Mouse (Mus musculus): ENCODE measurements at regions not wholly inside any gene's neighbourhood (a gene's known extent, or its start where the extent isn't known, plus 50 kb on each side); places are given as distances from the start of the nearest gene placed in this dataset.

DNA sequence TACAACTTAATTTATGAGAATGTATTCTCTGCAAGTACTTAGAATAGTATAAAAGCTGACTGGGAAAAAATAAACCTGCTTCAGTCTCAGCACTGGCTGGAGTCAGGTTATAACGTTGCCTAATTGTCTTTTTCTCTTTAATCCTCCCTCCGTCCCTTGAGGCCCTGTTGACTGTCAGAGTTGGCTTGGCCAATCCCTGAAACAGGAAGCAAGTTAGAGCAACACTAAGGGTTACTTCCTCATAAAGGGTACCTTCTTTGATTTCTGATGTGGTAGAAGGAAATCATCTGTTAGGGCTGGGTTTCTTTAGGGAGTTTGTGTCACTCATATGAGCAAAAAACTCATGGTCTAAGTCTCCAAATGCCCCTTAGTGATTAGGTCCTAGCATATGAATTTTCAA lies 69.3 kb upstream of the Adgrf1 start:
- no peak overlapping the region for H3K27ac ChIP-seq (ENCODE audit: low read length)
- no peak overlapping the region for H3K4me3 ChIP-seq (ENCODE audit: low read length)
- no peaks in the 10 kb centered on the region for H3K27me3 ChIP-seq (replicated peaks; ENCODE audit: control insufficient read depth, insufficient read depth, low read length)
- H3K9me3 ChIP-seq (ENCODE audit: control insufficient read depth, low read length): no peaks in the 10 kb centered on the region
- ATAC-seq: no peak
- 64% methylated on average over 2 of the region's 2 CpGs for WGBS
- no peaks in the 10 kb centered on the region for H3K36me3 ChIP-seq (ENCODE audit: control insufficient read depth, insufficient read depth, low read length)
- H3K9ac ChIP-seq (ENCODE audit: low read depth, low read length): no peak overlapping the region
- no peak overlapping the region for H3K4me2 ChIP-seq (ENCODE audit: low read depth, low read length)
- H3K4me1 ChIP-seq (ENCODE audit: control insufficient read depth, insufficient read depth, low read length): no peaks in the 10 kb centered on the region

DNA sequence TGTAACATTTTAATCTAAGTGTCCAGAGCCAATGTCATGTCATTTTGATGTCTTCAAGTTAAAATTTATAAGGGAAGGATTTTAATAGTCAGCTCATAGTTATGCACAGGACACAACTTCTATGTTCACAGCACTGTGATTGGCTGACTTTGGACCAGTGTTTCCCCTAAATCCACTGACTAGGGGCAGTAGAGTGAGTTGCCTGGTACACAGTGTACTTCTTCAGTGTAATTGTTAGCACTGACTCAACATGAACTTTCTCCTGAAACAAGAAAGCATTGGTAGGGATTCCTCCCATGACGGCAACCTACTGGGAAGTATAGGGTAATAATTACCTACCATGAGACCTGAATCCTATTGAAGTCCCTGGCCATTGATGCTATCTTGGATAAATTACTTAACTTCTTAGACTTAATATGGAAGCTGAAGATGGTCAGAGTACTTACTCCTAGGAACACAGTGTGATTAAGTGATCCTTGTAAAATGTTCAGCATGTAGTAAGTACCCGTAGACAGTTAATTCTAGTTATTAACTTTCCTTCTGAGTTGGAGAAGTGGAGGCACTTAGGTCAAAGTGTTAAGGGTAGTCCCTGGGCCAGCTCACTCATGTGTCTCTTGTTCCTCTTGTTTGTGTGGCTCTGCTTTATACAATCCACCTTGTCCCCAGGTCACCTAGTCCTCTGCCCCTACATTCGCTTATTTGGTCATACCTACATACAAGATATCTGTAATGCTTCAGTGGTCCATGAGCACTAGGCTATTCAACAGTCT lies 63.2 kb upstream of the Adgrf1 start:
- WGBS: 85% methylated on average over 3 of the region's 3 CpGs
- H3K36me3 ChIP-seq (ENCODE audit: control insufficient read depth, insufficient read depth, low read length): no peaks in the 10 kb centered on the region
- no peak overlapping the region for H3K27ac ChIP-seq (ENCODE audit: low read length)
- H3K4me2 ChIP-seq (ENCODE audit: low read depth, low read length): no peak overlapping the region
- no peaks in the 10 kb centered on the region for H3K4me1 ChIP-seq (ENCODE audit: control insufficient read depth, insufficient read depth, low read length)
- no peaks in the 10 kb centered on the region for H3K27me3 ChIP-seq (replicated peaks; ENCODE audit: control insufficient read depth, insufficient read depth, low read length)
- H3K9ac ChIP-seq (ENCODE audit: low read depth, low read length): no peak overlapping the region
- no peaks in the 10 kb centered on the region for H3K9me3 ChIP-seq (ENCODE audit: control insufficient read depth, low read length)
- H3K4me3 ChIP-seq (ENCODE audit: low read length): no peak overlapping the region
- no peak for ATAC-seq

DNA sequence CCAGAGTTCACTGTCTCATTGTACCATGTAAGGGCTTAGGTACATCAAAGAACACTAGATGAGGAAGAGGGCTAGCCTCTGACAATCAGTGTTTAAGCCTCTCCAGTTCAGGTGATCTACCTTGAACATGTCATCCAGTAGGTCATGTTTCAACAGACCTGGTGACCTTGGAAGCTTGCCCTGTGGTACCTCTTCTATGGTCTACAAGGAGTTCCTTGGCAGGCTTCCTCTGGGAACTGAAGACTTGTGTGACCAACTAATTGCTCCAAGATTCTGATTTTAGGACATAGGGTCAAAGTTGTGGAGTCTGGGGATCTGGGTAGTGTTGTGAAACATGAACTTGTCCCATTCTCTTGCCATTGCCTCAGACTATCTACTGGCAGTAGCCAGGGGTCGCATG lies 60.4 kb upstream of the Adgrf1 start:
- Histone ChIP-seq H3K4me2 (ENCODE audit: low read depth, low read length) (no peak overlapping the region), H3K4me1 (ENCODE audit: control insufficient read depth, insufficient read depth, low read length) (no peaks in the 10 kb centered on the region), H3K36me3 (ENCODE audit: control insufficient read depth, insufficient read depth, low read length) (no peaks in the 10 kb centered on the region), H3K27me3 (replicated peaks; ENCODE audit: control insufficient read depth, insufficient read depth, low read length) (no peaks in the 10 kb centered on the region), H3K4me3 (ENCODE audit: low read length) (no peak overlapping the region), H3K9ac (ENCODE audit: low read depth, low read length) (no peak overlapping the region), H3K27ac (ENCODE audit: low read length) (no peak overlapping the region), H3K9me3 (ENCODE audit: control insufficient read depth, low read length) (no peaks in the 10 kb centered on the region)
- 83% methylated on average over 1 of the region's 1 CpGs for WGBS
- no peak for ATAC-seq

DNA sequence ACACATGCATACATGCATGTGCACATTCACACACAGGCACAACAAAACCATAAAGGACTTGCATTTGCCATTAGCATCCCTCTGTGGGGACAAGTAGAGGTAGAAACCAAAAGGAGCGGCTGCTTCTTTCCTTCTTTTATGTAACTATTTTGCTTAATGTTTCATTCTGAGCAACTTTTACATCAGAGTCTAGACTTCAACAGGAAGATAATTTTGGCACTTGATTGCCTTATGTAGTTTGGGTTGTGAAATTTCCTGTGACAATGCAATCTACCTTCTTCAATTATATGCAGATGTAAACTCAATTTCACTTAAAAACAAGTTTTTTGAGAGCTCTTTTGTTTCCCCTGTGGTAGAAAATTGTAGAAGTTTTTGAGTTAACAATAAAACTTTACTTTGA lies 56.1 kb upstream of the Adgrf1 start:
- no peak for ATAC-seq
- H3K4me1 ChIP-seq (ENCODE audit: control insufficient read depth, insufficient read depth, low read length): no peaks in the 10 kb centered on the region
- no peak overlapping the region for H3K27ac ChIP-seq (ENCODE audit: low read length)
- no peak overlapping the region for H3K4me2 ChIP-seq (ENCODE audit: low read depth, low read length)
- H3K36me3 ChIP-seq (ENCODE audit: control insufficient read depth, insufficient read depth, low read length): no peaks in the 10 kb centered on the region
- 92% methylated on average over 1 of the region's 1 CpGs for WGBS
- no peaks in the 10 kb centered on the region for H3K27me3 ChIP-seq (replicated peaks; ENCODE audit: control insufficient read depth, insufficient read depth, low read length)
- no peak overlapping the region for H3K4me3 ChIP-seq (ENCODE audit: low read length)
- H3K9me3 ChIP-seq (ENCODE audit: control insufficient read depth, low read length): no peaks in the 10 kb centered on the region
- no peak overlapping the region for H3K9ac ChIP-seq (ENCODE audit: low read depth, low read length)

DNA sequence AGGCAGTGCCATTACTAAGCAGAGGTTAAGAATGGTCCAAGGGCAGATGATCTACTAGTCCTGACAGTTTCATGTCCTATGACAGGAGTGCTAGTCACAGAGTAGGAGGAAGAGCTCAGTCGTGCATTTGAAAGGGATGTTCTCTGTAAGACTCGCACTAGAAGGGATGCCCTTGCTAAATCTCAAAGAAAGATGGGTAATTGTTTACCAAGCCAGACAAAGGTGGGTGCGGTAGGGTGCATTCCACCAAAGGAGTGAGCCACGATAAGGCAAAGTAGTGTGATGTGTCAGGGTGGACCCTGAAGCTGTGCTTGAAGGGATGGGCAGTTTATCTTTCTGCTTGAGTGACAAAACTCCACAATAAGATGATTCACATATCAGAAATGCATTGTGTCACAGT lies 50.5 kb upstream of the Adgrf1 start:
- Histone ChIP-seq H3K9me3 (ENCODE audit: control insufficient read depth, low read length) (no peaks in the 10 kb centered on the region), H3K4me3 (ENCODE audit: low read length) (no peak overlapping the region), H3K4me2 (ENCODE audit: low read depth, low read length) (no peak overlapping the region), H3K27me3 (replicated peaks; ENCODE audit: control insufficient read depth, insufficient read depth, low read length) (no peaks in the 10 kb centered on the region), H3K4me1 (ENCODE audit: control insufficient read depth, insufficient read depth, low read length) (no peaks in the 10 kb centered on the region), H3K9ac (ENCODE audit: low read depth, low read length) (no peak overlapping the region), H3K36me3 (ENCODE audit: control insufficient read depth, insufficient read depth, low read length) (no peaks in the 10 kb centered on the region), H3K27ac (ENCODE audit: low read length) (no peak overlapping the region)
- 62% methylated on average over 4 of the region's 4 CpGs for WGBS
- no peak for ATAC-seq
